Comparison of ENCODE assay signal across 8 mouse cellular contexts in the genomic region with DNA sequence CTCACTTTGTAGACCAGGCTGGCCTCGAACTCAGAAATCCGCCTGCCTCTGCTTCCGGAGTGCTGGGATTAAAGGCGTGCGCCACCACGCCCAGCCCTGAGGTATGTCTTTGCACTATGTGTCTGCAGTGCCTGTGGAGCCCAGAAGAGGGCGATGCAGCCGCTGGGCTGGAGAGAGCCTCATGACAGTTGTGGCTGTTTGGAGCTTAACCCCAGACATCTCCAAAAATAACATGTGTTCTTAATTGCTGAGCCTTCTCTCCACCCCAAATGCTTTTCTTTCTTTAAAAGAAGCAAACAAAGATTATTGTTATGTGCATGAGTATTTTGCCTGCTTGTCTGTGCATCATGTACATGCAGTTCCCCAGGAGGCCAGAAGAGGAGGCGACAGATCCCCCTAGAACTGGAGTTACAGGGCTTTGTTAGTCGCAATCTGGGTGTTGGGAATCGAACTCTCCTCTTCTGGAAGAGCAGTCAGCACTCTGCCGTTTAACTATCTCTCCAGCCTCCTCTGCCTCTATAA. TPM values are rescaled to one million over a fixed set of nuclear protein-coding genes. Genes with fewer than 3 reads are reported as not detected.
A peak's percentile ranks its signal among the peaks of the same experiment; 100 is the strongest.
DNase-seq lines count a peak whose midpoint lies in the region; ATAC-seq lines count a peak whose summit lies in the region.

No protein-coding gene starts in this region.

- H3K27me3 ChIP-seq in embryonic facial prominence, embryonic 13.5 days, result no peaks in the 10 kb centered on the region
- H3K27me3 ChIP-seq in limb, embryonic 13.5 days, result no peaks in the 10 kb centered on the region
- no peaks in the 10 kb centered on the region for H3K27me3 ChIP-seq in midbrain, embryonic 15.5 days (replicated peaks)

- DNase-seq in heart, adult 11 months, result peak; percentile 96
- no peak for DNase-seq in heart, adult 8-10 months (ENCODE audit: low spot score)
- DNase-seq in R1 (ENCODE audit: low read depth, low spot score), result peak; percentile 91
- peak; percentile 80 for DNase-seq in heart, postnatal 4 days
- DNase-seq in thymus, postnatal 0 days (ENCODE audit: low spot score), result peak; percentile 55

- 79% methylated on average over 12 of the region's 12 CpGs for WGBS in embryonic facial prominence, embryonic 13.5 days
- 85% methylated on average over 12 of the region's 12 CpGs for WGBS in limb, embryonic 13.5 days
- 75% methylated on average over 12 of the region's 12 CpGs for WGBS in midbrain, embryonic 15.5 days

- H3K4me2 ChIP-seq in embryonic facial prominence, embryonic 13.5 days, result peak overlapping the region; percentile 79
- peak overlapping the region; percentile 80 for H3K4me2 ChIP-seq in limb, embryonic 13.5 days (replicated peaks)
- peak overlapping the region; percentile 69 for H3K4me2 ChIP-seq in midbrain, embryonic 15.5 days

- 0 out of 2 replicates have a peak, but pooled peaks have one; percentile 0 for ATAC-seq in embryonic facial prominence, embryonic 13.5 days (ENCODE audit: insufficient number of reproducible peaks, insufficient read depth, low FRiP score, low TSS enrichment, low read depth)
- 0 out of 2 replicates have a peak, but pooled peaks have one; percentile 0 for ATAC-seq in limb, embryonic 13.5 days (ENCODE audit: low FRiP score, low read depth)
- ATAC-seq in midbrain, embryonic 15.5 days (replicated peaks), result peak; percentile 5; the same call in 1 of the 2 replicates

- peaks cover 29% of the 10 kb centered on the region for H3K4me1 ChIP-seq in embryonic facial prominence, embryonic 13.5 days
- peaks cover 34% of the 10 kb centered on the region for H3K4me1 ChIP-seq in limb, embryonic 13.5 days
- H3K4me1 ChIP-seq in midbrain, embryonic 15.5 days, result peaks cover 18% of the 10 kb centered on the region

- H3K4me3 ChIP-seq in embryonic facial prominence, embryonic 13.5 days, result peak overlapping the region; percentile 64
- peak overlapping the region; percentile 64 for H3K4me3 ChIP-seq in limb, embryonic 13.5 days
- peak overlapping the region; percentile 66 for H3K4me3 ChIP-seq in midbrain, embryonic 15.5 days

- H3K9me3 ChIP-seq in embryonic facial prominence, embryonic 13.5 days, result no peaks in the 10 kb centered on the region
- no peaks in the 10 kb centered on the region for H3K9me3 ChIP-seq in limb, embryonic 13.5 days
- H3K9me3 ChIP-seq in midbrain, embryonic 15.5 days, result no peaks in the 10 kb centered on the region

- H3K9ac ChIP-seq in embryonic facial prominence, embryonic 13.5 days, result peak overlapping the region; percentile 49; the same call in 1 of the 2 replicates
- H3K9ac ChIP-seq in limb, embryonic 13.5 days, result 0 out of 2 replicates have a peak overlapping the region, but pooled peaks have one; percentile 25
- no peak overlapping the region for H3K9ac ChIP-seq in midbrain, embryonic 15.5 days

- peak overlapping the region; percentile 96 for H3K27ac ChIP-seq in embryonic facial prominence, embryonic 13.5 days
- H3K27ac ChIP-seq in limb, embryonic 13.5 days, result peak overlapping the region; percentile 39; the same call in 1 of the 2 replicates
- H3K27ac ChIP-seq in midbrain, embryonic 15.5 days, result peak overlapping the region; percentile 96

- peaks cover 30% of the 10 kb centered on the region for H3K36me3 ChIP-seq in embryonic facial prominence, embryonic 13.5 days
- H3K36me3 ChIP-seq in limb, embryonic 13.5 days, result peaks cover 30% of the 10 kb centered on the region
- peaks cover 7% of the 10 kb centered on the region; the same call in 1 of the 2 replicates for H3K36me3 ChIP-seq in midbrain, embryonic 15.5 days (replicated peaks)

RNA-seq across cellular contexts. Expression of gene Aldh16a1, which starts 0.7 kb away (rescaled TPM):
- total RNA-seq in heart, adult 8-10 months (2022), result 10 to 100 TPM; 24.9 to 36.9 (median 29.2) TPM
- polyA plus RNA-seq in embryonic facial prominence, embryonic 13.5 days (2015; fragmentation: Nextera tagmentation; extraction: Ambion mirVana), result 43.6 and 52.0 TPM in 2 replicates
- total RNA-seq in heart, postnatal 4 days (2021), result 10 to 100 TPM; 44.8 to 53.8 TPM
- 45.1 and 46.4 TPM in 2 replicates for polyA plus RNA-seq in limb, embryonic 13.5 days (2015; fragmentation: Nextera tagmentation; extraction: Ambion mirVana)
- polyA plus RNA-seq in midbrain, embryonic 15.5 days (2015; fragmentation: Nextera tagmentation; extraction: Ambion mirVana), result 16.1 and 19.8 TPM in 2 replicates
- polyA plus RNA-seq in thymus, postnatal 0 days (2015; fragmentation: Nextera tagmentation; extraction: Ambion mirVana), result 41.6 and 43.3 TPM in 2 replicates

RNA-seq across cellular contexts. Expression of gene Pih1d1, which starts 1.0 kb away (rescaled TPM):
- 10 to 100 TPM; 40.4 to 50.5 (median 48.0) TPM for total RNA-seq in heart, adult 8-10 months (2022)
- polyA plus RNA-seq in embryonic facial prominence, embryonic 13.5 days (2015; fragmentation: Nextera tagmentation; extraction: Ambion mirVana), result 78.5 and 97.7 TPM in 2 replicates
- 10 to 100 TPM; 58.5 to 67.0 TPM for total RNA-seq in heart, postnatal 4 days (2021)
- polyA plus RNA-seq in limb, embryonic 13.5 days (2015; fragmentation: Nextera tagmentation; extraction: Ambion mirVana), result 86.9 and 87.1 TPM in 2 replicates
- polyA plus RNA-seq in midbrain, embryonic 15.5 days (2015; fragmentation: Nextera tagmentation; extraction: Ambion mirVana), result 87.1 and 90.0 TPM in 2 replicates
- polyA plus RNA-seq in thymus, postnatal 0 days (2015; fragmentation: Nextera tagmentation; extraction: Ambion mirVana), result 88.2 and 93.1 TPM in 2 replicates

RNA-seq across cellular contexts. Expression of gene Slc17a7, which starts 8.7 kb away (rescaled TPM):
- 10 to 100 TPM; 32.0 to 50.7 (median 41.1) TPM for total RNA-seq in heart, adult 8-10 months (2022)
- polyA plus RNA-seq in embryonic facial prominence, embryonic 13.5 days (2015; fragmentation: Nextera tagmentation; extraction: Ambion mirVana), result 0.18 and 0.22 TPM in 2 replicates
- total RNA-seq in heart, postnatal 4 days (2021), result 10 to 100 TPM in 1 of 2 experiments, 1 to 10 TPM in 1; 9.1 to 12.4 TPM
- polyA plus RNA-seq in limb, embryonic 13.5 days (2015; fragmentation: Nextera tagmentation; extraction: Ambion mirVana), result 0.19 and 0.23 TPM in 2 replicates
- polyA plus RNA-seq in midbrain, embryonic 15.5 days (2015; fragmentation: Nextera tagmentation; extraction: Ambion mirVana), result 0.59 and 1.0 TPM in 2 replicates
- 0.06 TPM in 1 of 2 replicates, not detected in the other for polyA plus RNA-seq in thymus, postnatal 0 days (2015; fragmentation: Nextera tagmentation; extraction: Ambion mirVana)

RNA-seq across cellular contexts. Expression of gene Flt3l, which starts 18.8 kb away (rescaled TPM):
- total RNA-seq in heart, adult 8-10 months (2022), result 1 to 10 TPM; 6.1 to 7.9 (median 6.5) TPM
- 1.3 and 1.7 TPM in 2 replicates for polyA plus RNA-seq in embryonic facial prominence, embryonic 13.5 days (2015; fragmentation: Nextera tagmentation; extraction: Ambion mirVana)
- 1 to 10 TPM; 1.5 to 2.1 TPM for total RNA-seq in heart, postnatal 4 days (2021)
- polyA plus RNA-seq in limb, embryonic 13.5 days (2015; fragmentation: Nextera tagmentation; extraction: Ambion mirVana), result 1.0 and 1.2 TPM in 2 replicates
- 2.1 and 2.3 TPM in 2 replicates for polyA plus RNA-seq in midbrain, embryonic 15.5 days (2015; fragmentation: Nextera tagmentation; extraction: Ambion mirVana)
- polyA plus RNA-seq in thymus, postnatal 0 days (2015; fragmentation: Nextera tagmentation; extraction: Ambion mirVana), result 21.5 and 24.5 TPM in 2 replicates

RNA-seq across cellular contexts. Expression of gene Gm45713, which starts 19.0 kb away (rescaled TPM):
- total RNA-seq in heart, adult 8-10 months (2022), result 1 to 10 TPM in 1 of 4 experiments, not detected in 3; 1.7 TPM
- 0.20 TPM in 1 of 2 replicates, not detected in the other for polyA plus RNA-seq in embryonic facial prominence, embryonic 13.5 days (2015; fragmentation: Nextera tagmentation; extraction: Ambion mirVana)
- not detected for total RNA-seq in heart, postnatal 4 days (2021)
- 0.60 and 0.75 TPM in 2 replicates for polyA plus RNA-seq in limb, embryonic 13.5 days (2015; fragmentation: Nextera tagmentation; extraction: Ambion mirVana)
- polyA plus RNA-seq in midbrain, embryonic 15.5 days (2015; fragmentation: Nextera tagmentation; extraction: Ambion mirVana), result not detected in 2 replicates
- polyA plus RNA-seq in thymus, postnatal 0 days (2015; fragmentation: Nextera tagmentation; extraction: Ambion mirVana), result 1.5 and 2.2 TPM in 2 replicates

Comparison
In these comparisons a context has a peak if more than half of its experiments do, and no peak if none do; other contexts are left out.
1. H3K27ac ChIP-seq: peak in every context shown above with its lines; median percentile 96 in embryonic facial prominence, embryonic 13.5 days; 96 in midbrain, embryonic 15.5 days; 39 in limb, embryonic 13.5 days.